Mouse (Mus musculus) erythroblast, embryonic 14.5 days (primary cell): ENCODE results near the gene Gale. TPM values are rescaled to one million over a fixed set of nuclear protein-coding genes. Genes with fewer than 3 reads are reported as not detected.

ENCODE experiments used
- H3K27me3 ChIP-seq: 2 replicates; pipeline ENCODE4 v1.6.1; 2012; ENCODE audit warnings: inconsistent platforms; ENCODE audit not compliant: control insufficient read depth
- H3K36me3 ChIP-seq: 2 replicates; pipeline ENCODE4 v1.6.1; 2012; ENCODE audit warnings: mild to moderate bottlenecking, inconsistent platforms; ENCODE audit not compliant: control insufficient read depth
- H3K4me1 ChIP-seq: 2 replicates; pipeline ENCODE4 v1.6.1; 2012; ENCODE audit warnings: inconsistent platforms; ENCODE audit not compliant: control insufficient read depth
- H3K4me3 ChIP-seq: replicated peaks from 2 replicates; pipeline ENCODE3; 2012; ENCODE audit warnings: moderate library complexity, mild to moderate bottlenecking, inconsistent platforms
- H3K9me3 ChIP-seq: 2 replicates; pipeline ENCODE4 v1.6.1; 2012; ENCODE audit warnings: low read length, inconsistent platforms, mixed read lengths; ENCODE audit not compliant: control insufficient read depth
- GATA1 ChIP-seq: IDR thresholded peaks from 2 replicates; pipeline ENCODE4 v1.6.1; 2012; ENCODE audit warnings: low read length, inconsistent platforms, mixed read lengths
- TAL1 ChIP-seq: IDR thresholded peaks from 3 replicates; pipeline ENCODE4 v1.6.1; 2012; ENCODE audit warnings: low read length, inconsistent platforms, mixed read lengths
- polyA plus RNA-seq: library from polyadenylated mRNA; stranded (reverse); fragments of >175 nt; gene quantifications from 2 replicates; pipeline ENCODE4 v1.2.3, GENCODE M21; 2012

Gale gene
- polyA plus RNA-seq: 3.9 and 5.3 TPM in 2 replicates

DNA sequence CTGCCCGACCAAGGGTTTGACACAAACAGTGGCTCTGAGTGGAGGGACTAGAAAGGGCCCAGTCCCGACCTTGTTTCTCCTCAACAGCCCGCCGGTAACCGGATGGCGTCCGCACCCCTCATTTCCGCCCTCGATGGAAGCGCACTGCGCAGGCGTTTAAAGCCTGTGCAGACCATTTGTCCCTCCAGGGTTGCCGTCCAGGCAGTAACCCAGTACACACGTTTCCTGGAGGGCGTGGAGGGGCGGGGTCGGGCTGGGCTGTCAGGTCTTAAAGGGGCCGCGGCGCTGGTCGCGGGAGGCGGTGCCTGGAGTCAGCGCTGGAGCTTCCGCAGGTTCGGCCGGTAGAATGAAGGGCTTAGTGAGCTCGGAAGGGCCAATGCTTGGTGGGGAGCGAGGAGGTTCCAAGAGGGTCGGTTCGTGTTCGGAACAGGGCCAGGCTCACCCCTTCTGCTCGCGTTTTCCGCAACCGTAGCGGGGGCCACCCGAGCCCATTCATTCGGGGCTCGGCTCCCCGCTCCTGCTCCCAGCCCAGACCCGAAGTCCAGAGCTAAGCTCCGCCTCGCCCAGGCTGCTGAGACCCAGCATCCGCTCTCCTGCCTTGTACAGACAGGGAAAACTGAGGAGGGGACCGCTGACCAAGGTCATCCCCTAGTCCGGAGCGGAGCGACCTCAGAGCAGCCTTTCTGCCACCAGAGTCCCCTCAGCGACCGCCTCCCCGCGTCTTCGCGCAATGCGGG, at the start of gene Gale:
Gale (plus strand) TSS at position 271 of the 737 bp plus-strand sequence.
- no peak for TF ChIP-seq TAL1
- TF ChIP-seq GATA1: no peak
- H3K9me3 ChIP-seq: no peaks in the 10 kb centered on the region
- peaks cover 75% of the 10 kb centered on the region for H3K36me3 ChIP-seq
- peak within 1 kb of the TSS; percentile 73 for H3K4me3 ChIP-seq
- peaks cover 52% of the 10 kb centered on the region for H3K4me1 ChIP-seq
- H3K27me3 ChIP-seq: no peaks in the 10 kb centered on the region

DNA sequence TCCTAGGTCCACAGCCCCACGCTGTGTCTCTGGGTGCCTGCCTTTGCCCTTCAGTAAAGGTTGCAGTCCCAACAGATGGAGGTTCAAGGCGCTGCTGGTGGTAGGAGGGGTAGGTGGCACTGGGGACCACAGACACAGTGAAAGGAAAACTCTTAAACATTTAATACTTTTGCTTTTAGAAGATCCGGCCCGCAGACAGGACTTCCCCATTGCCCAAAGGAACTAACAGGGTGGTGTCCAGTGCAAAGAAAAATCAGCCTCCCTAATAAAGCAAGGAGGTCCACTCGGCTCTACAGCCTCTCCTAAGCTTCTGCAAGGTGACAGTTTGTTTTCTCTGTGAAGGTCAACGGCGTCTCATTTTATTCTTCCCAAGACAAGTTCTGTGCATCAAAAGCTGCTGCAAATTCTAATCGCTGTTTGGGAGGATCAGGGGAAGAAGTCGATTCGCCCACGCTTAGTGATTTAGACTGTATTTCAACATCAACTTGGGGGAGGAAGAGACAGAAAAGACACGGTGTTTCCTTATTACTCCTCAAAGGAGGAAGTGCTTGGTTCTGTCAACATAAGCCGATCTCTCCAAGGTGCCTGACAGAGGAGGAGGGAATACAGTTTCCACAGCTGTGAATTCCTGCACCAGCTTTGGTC, 44.8 kb upstream of the Gale start:
- TF ChIP-seq TAL1 (no peak), GATA1 (no peak)
- Histone ChIP-seq H3K4me3 (no peak overlapping the region), H3K4me1 (peaks cover 19% of the 10 kb centered on the region), H3K9me3 (no peaks in the 10 kb centered on the region; the same call in 1 of the 2 replicates), H3K27me3 (no peaks in the 10 kb centered on the region), H3K36me3 (peaks cover 19% of the 10 kb centered on the region)

- Histone ChIP-seq H3K4me1 (peaks cover 17% of the 10 kb centered on the region), H3K36me3 (peaks cover 21% of the 10 kb centered on the region), H3K27me3 (no peaks in the 10 kb centered on the region), H3K4me3 (no peak overlapping the region), H3K9me3 (no peaks in the 10 kb centered on the region; the same call in 1 of the 2 replicates)
- no peak for TF ChIP-seq GATA1
- TF ChIP-seq TAL1: no peak
These were observed 44.3 kb upstream of the Gale start for GRCm38 (mm10) chr4:135919280-135919639.

DNA sequence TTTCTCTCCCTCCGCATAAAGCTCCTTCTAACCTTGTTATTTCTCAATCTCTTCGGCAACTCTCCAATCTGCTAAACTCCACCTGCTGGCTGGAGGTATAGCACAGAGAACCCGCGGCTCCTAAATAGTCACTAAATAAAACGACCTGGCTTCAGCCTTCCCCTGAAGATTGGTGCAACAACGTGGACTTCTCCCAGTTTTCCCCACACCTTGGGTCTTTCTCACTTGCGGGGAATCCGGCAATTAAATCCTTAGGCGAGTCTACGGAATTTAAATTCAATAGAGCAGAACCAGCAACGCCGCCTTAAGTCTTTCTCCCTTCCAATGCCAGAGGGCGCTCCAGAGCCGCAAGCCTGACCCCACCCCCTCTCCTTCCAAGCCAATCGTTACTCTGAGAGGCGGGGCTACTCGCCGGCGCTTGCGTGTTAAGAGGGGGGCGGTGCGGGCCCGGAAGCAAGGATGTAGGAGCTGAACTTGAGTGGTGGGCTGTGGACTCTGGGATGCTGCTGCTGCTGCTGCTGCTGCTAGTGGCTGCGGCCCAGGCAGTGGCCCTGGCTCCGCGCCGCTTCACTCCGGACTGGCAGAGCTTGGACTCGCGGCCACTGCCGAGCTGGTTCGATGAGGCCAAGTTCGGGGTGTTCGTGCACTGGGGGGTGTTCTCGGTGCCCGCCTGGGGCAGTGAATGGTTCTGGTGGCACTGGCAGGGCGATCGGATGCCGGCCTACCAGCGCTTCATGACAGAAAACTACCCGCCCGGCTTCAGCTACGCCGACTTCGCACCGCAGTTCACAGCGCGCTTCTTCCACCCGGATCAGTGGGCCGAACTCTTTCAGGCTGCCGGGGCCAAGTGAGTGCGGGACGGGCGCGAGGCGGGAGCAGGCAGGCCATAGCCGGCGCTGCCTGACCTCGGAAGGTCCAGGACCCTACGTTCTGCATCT, 43.0 kb upstream of the Gale start, which contains the start of gene Fuca1:
Fuca1 (plus strand) TSS at position 432 of the 938 bp plus-strand sequence.
- peak within 1 kb of the TSS; percentile 73 for H3K4me3 ChIP-seq
- H3K4me1 ChIP-seq: peaks cover 17% of the 10 kb centered on the region
- peaks cover 31% of the 10 kb centered on the region for H3K36me3 ChIP-seq
- no peaks in the 10 kb centered on the region for H3K27me3 ChIP-seq
- no peak for TF ChIP-seq GATA1
- H3K9me3 ChIP-seq: no peaks in the 10 kb centered on the region; the same call in 1 of the 2 replicates

DNA sequence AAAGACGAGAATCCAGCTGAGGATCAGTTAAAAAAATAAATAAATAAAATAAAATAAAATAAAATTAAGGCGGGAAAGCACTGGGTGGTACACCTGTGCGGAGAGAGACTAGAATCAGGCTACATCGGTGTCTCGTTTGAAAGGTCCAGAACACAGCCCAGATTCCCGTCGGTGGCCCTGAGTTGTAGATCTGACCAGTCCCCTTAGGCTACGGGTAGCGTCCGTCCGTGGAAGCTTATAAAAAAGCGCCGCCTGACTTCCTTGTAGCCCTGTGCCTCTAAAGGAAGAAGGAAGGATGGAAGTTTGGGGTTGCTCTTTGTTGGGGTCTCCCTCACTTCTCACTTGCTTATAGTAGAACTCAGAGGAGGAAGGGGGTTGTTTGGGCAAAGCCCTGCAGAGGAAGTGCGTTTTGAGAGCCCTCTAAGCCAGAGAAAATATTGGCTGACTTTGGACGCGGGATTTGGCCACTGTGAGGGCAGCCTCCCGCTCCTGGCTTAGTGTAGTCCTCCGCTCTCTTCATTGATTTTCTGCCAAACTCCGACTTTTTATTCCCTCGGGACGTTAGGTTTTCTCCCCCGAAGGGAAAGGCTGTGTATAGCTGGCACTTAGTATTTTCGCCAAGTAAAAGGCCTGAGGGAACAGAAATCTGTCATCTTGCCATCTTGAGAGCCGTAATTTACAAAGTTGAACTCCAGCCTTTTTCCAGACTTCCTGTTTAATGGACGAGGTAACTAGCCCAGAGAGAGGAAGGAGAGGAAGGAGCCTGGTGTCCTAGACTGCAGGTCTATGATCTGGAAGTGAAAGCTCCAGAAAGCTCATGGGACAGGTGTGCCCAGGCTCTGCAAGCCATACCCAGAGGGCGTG, 42.0 kb upstream of the Gale start:
- no peaks in the 10 kb centered on the region; the same call in 1 of the 2 replicates for H3K9me3 ChIP-seq
- H3K4me1 ChIP-seq: peaks cover 26% of the 10 kb centered on the region
- peaks cover 40% of the 10 kb centered on the region for H3K36me3 ChIP-seq
- H3K27me3 ChIP-seq: no peaks in the 10 kb centered on the region
- H3K4me3 ChIP-seq: peak overlapping the region; percentile 73
- TF ChIP-seq TAL1 (no peak), GATA1 (no peak)

DNA sequence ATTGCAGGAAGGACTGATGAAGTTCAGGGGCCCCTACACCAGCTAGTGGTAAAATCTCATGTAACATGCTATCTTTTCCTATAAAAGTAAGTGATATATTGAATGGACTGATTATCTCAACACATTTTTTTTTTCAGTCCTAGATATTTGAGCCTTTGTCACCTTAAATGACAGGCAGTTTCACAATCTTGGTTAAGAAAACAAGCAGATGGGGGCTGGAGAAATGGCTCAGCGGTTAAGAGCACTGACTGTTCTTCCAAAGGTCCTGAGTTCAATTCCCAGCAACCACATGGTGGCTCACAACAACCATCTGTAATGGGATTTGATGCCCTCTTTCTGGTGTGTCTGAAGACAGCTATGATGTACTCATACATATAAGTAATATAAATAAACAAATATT, 41.3 kb upstream of the Gale start:
- peak overlapping the region; percentile 73 for H3K4me3 ChIP-seq
- TF ChIP-seq GATA1 (no peak), TAL1 (no peak)
- H3K27me3 ChIP-seq: no peaks in the 10 kb centered on the region
- H3K4me1 ChIP-seq: peaks cover 32% of the 10 kb centered on the region
- no peaks in the 10 kb centered on the region; the same call in 1 of the 2 replicates for H3K9me3 ChIP-seq
- H3K36me3 ChIP-seq: peaks cover 36% of the 10 kb centered on the region

GRCm38 (mm10) chr4:135924418-135924817, 39.1 kb upstream of the Gale start:
- H3K36me3 ChIP-seq: peaks cover 37% of the 10 kb centered on the region
- H3K9me3 ChIP-seq: no peaks in the 10 kb centered on the region; the same call in 1 of the 2 replicates
- no peaks in the 10 kb centered on the region for H3K27me3 ChIP-seq
- peaks cover 32% of the 10 kb centered on the region for H3K4me1 ChIP-seq
- TF ChIP-seq GATA1 (no peak), TAL1 (no peak)
- no peak overlapping the region for H3K4me3 ChIP-seq

- no peak for TF ChIP-seq GATA1
- TF ChIP-seq TAL1: no peak
- Histone ChIP-seq H3K27me3 (no peaks in the 10 kb centered on the region), H3K4me3 (no peak overlapping the region), H3K4me1 (peaks cover 29% of the 10 kb centered on the region), H3K36me3 (peaks cover 37% of the 10 kb centered on the region), H3K9me3 (no peaks in the 10 kb centered on the region)
These were observed 38.2 kb upstream of the Gale start for GRCm38 (mm10) chr4:135925341-135925740.
